Mouse (Mus musculus) liver, postnatal 0 days (tissue): ENCODE results near the gene Mtg2. TPM values are rescaled to one million over a fixed set of nuclear protein-coding genes. Genes with fewer than 3 reads are reported as not detected.
A peak's percentile ranks its signal among the peaks of the same experiment; 100 is the strongest.

ENCODE experiments used
- ATAC-seq: fragments of 200-750 bp; cut with Nextera tagmentation; 2 replicates; pipeline ENCODE4 v1.8.0; 2017; ENCODE audit warnings: mild to moderate bottlenecking, moderate library complexity
- DNase-seq: peaks from one replicate; pipeline ENCODE4 v3.0.0-alpha.2; 2016
- H3K27ac ChIP-seq: fragments of 300-500 bp; sonication (generic); 2 replicates; pipeline ENCODE4 v1.5.1; 2014; ENCODE audit warnings: antibody characterized with exemption, moderate library complexity, mild to moderate bottlenecking, low read depth
- H3K27me3 ChIP-seq: fragments of 300-500 bp; sonication (generic); 2 replicates; pipeline ENCODE4 v1.6.1; 2014; ENCODE audit warnings: low read length, control low read depth, mixed read lengths; ENCODE audit not compliant: insufficient read depth
- H3K36me3 ChIP-seq: fragments of 300-500 bp; sonication (generic); replicated peaks from 2 replicates; pipeline ENCODE4 v1.6.1; 2014; ENCODE audit warnings: mild to moderate bottlenecking, control low read depth, low read length, moderate library complexity, mixed read lengths; ENCODE audit not compliant: insufficient read depth
- H3K4me1 ChIP-seq: fragments of 300-500 bp; sonication (generic); 2 replicates; pipeline ENCODE4 v1.6.1; 2014; ENCODE audit warnings: antibody characterized with exemption, mild to moderate bottlenecking, control low read depth; ENCODE audit not compliant: insufficient read depth
- H3K4me2 ChIP-seq: fragments of 300-500 bp; sonication (generic); 2 replicates; pipeline ENCODE4 v1.6.1; 2014; ENCODE audit warnings: low read depth, mild to moderate bottlenecking, low read length, moderate library complexity, mixed read lengths
- H3K4me3 ChIP-seq: fragments of 300-500 bp; sonication (generic); 2 replicates; pipeline ENCODE4 v1.5.1; 2014; ENCODE audit warnings: low read depth, low read length
- H3K9ac ChIP-seq: fragments of 300-500 bp; sonication (generic); replicated peaks from 2 replicates; pipeline ENCODE4 v1.6.1; 2014; ENCODE audit warnings: mild to moderate bottlenecking, moderate library complexity
- H3K9me3 ChIP-seq: fragments of 300-500 bp; sonication (generic); 2 replicates; pipeline ENCODE4 v1.6.1; 2016; ENCODE audit warnings: mild to moderate bottlenecking, control low read depth, low read length, mixed read lengths
- CTCF ChIP-seq: sonication (generic); IDR thresholded peaks from 2 replicates; pipeline ENCODE4 v1.5.1; 2016; ENCODE audit warnings: antibody characterized with exemption, low read depth
- EP300 ChIP-seq: IDR thresholded peaks from 2 replicates; pipeline ENCODE4 v1.6.1; 2016; ENCODE audit warnings: antibody characterized with exemption, low read depth, mild to moderate bottlenecking
- WGBS: fragments of 180-500 bp; shearing (Covaris S2); extraction: QIAGEN DNeasy Blood & Tissue Kit; methylation state at CpG from one replicate; pipeline ENCODE4 v1.1.7; 2014; ENCODE audit not compliant: insufficient replicate concordance; 5-methylcytosine and 5-hydroxymethylcytosine counted together
- polyA plus RNA-seq: library from polyadenylated mRNA; unstranded; fragments of >200 nt; fragmentation: Nextera tagmentation; extraction: Ambion mirVana; gene quantifications from 2 replicates; pipeline ENCODE4 v1.2.1, GENCODE M21; 2015

The Mtg2 gene
- polyA plus RNA-seq, 1 experiment from 2014 or later: 9.8 TPM

DNA sequence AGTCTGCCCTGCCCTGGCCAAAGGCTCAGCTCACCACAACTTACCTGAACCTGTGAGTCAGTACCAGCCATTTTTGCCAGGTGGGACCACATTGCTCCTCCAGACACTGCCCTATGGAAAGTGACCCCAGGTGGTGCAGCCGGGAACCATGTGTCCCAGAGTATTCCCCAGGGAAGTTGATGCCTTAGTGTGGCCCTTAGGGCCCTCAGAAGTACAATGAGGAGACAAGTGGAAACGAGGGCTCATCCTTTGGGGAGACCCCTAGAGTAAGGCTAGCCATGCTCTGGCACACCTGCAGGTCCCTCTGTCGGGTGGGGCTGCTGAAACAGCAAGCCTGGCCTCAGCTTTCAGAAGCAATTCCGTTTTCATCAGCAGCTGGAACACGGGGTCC is 16.2 kb downstream of the Mtg2 start:
- Histone ChIP-seq H3K36me3 (peaks cover 9% of the 10 kb centered on the region; the same call in 1 of the 2 replicates), H3K9me3 (no peaks in the 10 kb centered on the region), H3K9ac (no peak overlapping the region), H3K27me3 (no peaks in the 10 kb centered on the region), H3K27ac (no peak overlapping the region), H3K4me2 (no peak overlapping the region), H3K4me1 (no peaks in the 10 kb centered on the region), H3K4me3 (no peak overlapping the region)
- TF ChIP-seq CTCF (no peak), EP300 (no peak)
- ATAC-seq: no peak
- 73% methylated on average over 5 of the region's 5 CpGs for WGBS
- DNase-seq: no peak

GRCm38 (mm10) chr2:180087472-180087871 is 17.1 kb downstream of the Mtg2 start:
- no peak for TF ChIP-seq EP300
- TF ChIP-seq CTCF: peak; percentile 30; the same call in 1 of the 2 replicates
- ATAC-seq (no peak), DNase-seq (no peak)
- Histone ChIP-seq H3K27me3 (no peaks in the 10 kb centered on the region), H3K9ac (no peak overlapping the region), H3K4me2 (no peak overlapping the region), H3K36me3 (peaks cover 6% of the 10 kb centered on the region; the same call in 1 of the 2 replicates), H3K9me3 (no peaks in the 10 kb centered on the region), H3K4me1 (no peaks in the 10 kb centered on the region), H3K27ac (no peak overlapping the region), H3K4me3 (no peak overlapping the region)
- 88% methylated on average over 4 of the region's 4 CpGs for WGBS

DNA sequence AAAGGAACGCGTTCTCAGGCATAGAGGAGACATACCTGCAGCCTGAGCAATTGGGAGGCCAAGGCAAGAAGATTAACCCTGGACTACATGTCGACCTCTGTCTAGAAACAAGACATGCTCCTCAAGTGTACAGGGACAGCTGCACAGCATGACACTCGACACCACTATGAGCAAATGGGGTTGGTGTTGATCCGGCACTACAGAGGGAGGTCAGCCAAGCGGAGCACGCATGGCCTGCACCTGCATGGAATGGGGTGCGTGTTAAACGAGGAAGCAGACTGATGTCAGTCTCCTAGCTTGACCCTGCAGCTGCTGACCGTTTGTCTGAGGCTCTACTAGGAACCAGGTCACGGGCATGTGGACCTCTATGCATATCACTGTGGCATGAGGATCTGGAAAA is 19.9 kb downstream of the Mtg2 start:
- H3K4me1 ChIP-seq: no peaks in the 10 kb centered on the region
- ATAC-seq (no peak), DNase-seq (no peak)
- no peaks in the 10 kb centered on the region for H3K9me3 ChIP-seq
- no peaks in the 10 kb centered on the region; the same call in 1 of the 2 replicates for H3K36me3 ChIP-seq
- no peak overlapping the region for H3K9ac ChIP-seq
- H3K4me3 ChIP-seq: no peak overlapping the region
- no peak overlapping the region for H3K27ac ChIP-seq
- TF ChIP-seq EP300 (no peak), CTCF (no peak)
- WGBS: 58% methylated on average over 11 of the region's 11 CpGs
- H3K4me2 ChIP-seq: no peak overlapping the region
- no peaks in the 10 kb centered on the region for H3K27me3 ChIP-seq

DNA sequence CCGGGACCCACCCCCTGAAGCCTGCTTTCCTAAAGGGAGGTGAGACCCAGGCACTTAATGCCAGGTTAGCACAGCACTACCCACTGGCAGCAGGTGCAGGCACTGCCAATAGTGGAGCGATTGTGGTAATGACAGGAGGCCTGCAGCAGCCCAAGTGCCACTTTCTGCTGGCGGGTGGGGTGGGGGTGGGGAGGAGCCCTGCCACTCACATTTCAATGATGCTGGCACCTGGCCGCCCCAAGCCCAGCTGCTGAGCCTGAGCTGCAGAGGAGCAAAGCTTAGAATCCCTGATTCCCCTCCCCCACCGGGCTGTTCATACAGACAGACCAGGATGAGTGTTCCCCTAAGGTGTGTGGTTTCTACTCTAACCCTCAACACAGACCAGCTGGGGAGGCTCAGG is 25.3 kb downstream of the Mtg2 start:
- ATAC-seq (no peak), DNase-seq (no peak)
- Histone ChIP-seq H3K27me3 (peaks cover 24% of the 10 kb centered on the region), H3K4me1 (peaks cover 2% of the 10 kb centered on the region; the same call in 1 of the 2 replicates), H3K9ac (no peak overlapping the region), H3K36me3 (no peaks in the 10 kb centered on the region), H3K27ac (no peak overlapping the region), H3K4me3 (no peak overlapping the region), H3K4me2 (no peak overlapping the region), H3K9me3 (no peaks in the 10 kb centered on the region)
- no peak for TF ChIP-seq CTCF
- no peak for TF ChIP-seq EP300
- WGBS: 35% methylated on average over 5 of the region's 5 CpGs

- H3K4me2 ChIP-seq: no peak overlapping the region
- DNase-seq (no peak), ATAC-seq (no peak)
- H3K9ac ChIP-seq: no peak overlapping the region
- H3K9me3 ChIP-seq: no peaks in the 10 kb centered on the region
- H3K36me3 ChIP-seq: no peaks in the 10 kb centered on the region
- TF ChIP-seq CTCF (no peak), EP300 (no peak)
- H3K27me3 ChIP-seq: peaks cover 42% of the 10 kb centered on the region
- 48% methylated on average over 3 of the region's 3 CpGs for WGBS
- H3K4me1 ChIP-seq: peaks cover 2% of the 10 kb centered on the region; the same call in 1 of the 2 replicates
- H3K4me3 ChIP-seq: no peak overlapping the region
- H3K27ac ChIP-seq: no peak overlapping the region
Observed at GRCm38 (mm10) chr2:180097585-180097984, 27.2 kb downstream of the Mtg2 start.

GRCm38 (mm10) chr2:180098167-180098566 is 27.8 kb downstream of the Mtg2 start:
- Histone ChIP-seq H3K9me3 (no peaks in the 10 kb centered on the region), H3K9ac (no peak overlapping the region), H3K27ac (no peak overlapping the region), H3K4me3 (no peak overlapping the region), H3K4me2 (no peak overlapping the region), H3K36me3 (no peaks in the 10 kb centered on the region), H3K27me3 (peaks cover 48% of the 10 kb centered on the region), H3K4me1 (peaks cover 2% of the 10 kb centered on the region; the same call in 1 of the 2 replicates)
- ATAC-seq: peak; percentile 47
- 29% methylated on average over 5 of the region's 5 CpGs for WGBS
- no peak for DNase-seq
- TF ChIP-seq EP300 (no peak), CTCF (peak; percentile 29; the same call in 1 of the 2 replicates)

DNA sequence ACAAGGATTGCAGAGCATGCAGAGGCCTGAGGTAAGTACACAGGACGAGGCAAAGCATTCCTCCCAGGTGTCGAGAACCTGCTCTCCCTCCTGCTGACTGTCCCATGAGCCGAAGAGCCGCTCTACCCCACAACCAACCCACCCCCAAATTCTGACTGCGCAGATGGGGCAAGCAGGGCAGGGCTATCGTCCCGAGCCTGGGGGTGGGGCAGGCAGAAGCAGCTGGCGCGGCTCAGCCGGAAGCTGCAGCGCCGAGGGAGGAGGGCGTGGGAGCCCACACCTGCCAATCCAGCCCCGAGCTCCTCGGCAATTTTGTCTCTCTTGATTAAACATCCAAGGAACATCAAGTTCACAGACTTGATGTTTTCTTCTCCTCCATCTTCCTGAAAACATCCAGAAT is 29.1 kb downstream of the Mtg2 start:
- ATAC-seq: no peak
- DNase-seq: no peak
- Histone ChIP-seq H3K9ac (no peak overlapping the region), H3K27ac (no peak overlapping the region), H3K4me2 (no peak overlapping the region), H3K27me3 (peaks cover 61% of the 10 kb centered on the region), H3K9me3 (no peaks in the 10 kb centered on the region), H3K4me1 (peaks cover 12% of the 10 kb centered on the region), H3K36me3 (no peaks in the 10 kb centered on the region), H3K4me3 (no peak overlapping the region)
- TF ChIP-seq EP300: no peak
- TF ChIP-seq CTCF: no peak
- WGBS: 4% methylated on average over 15 of the region's 15 CpGs
